Mouse (Mus musculus) embryonic fibroblast, embryonic 13.5 days (primary cell): ENCODE data around the gene Vav2. TPM values are rescaled to one million over a fixed set of nuclear protein-coding genes. Genes with fewer than 3 reads are reported as not detected.

Experiments used
- H3K27ac ChIP-seq: 2 replicates; pipeline ENCODE4 v1.5.1; 2012; ENCODE audit warnings: low read length, control low read depth, inconsistent platforms; ENCODE audit not compliant: insufficient read depth
- H3K4me1 ChIP-seq: 2 replicates; pipeline ENCODE4 v1.6.1; 2011; ENCODE audit warnings: low read length; ENCODE audit not compliant: control insufficient read depth, insufficient read depth
- H3K4me3 ChIP-seq: 2 replicates; pipeline ENCODE4 v1.5.1; 2011; ENCODE audit warnings: mild to moderate bottlenecking, control low read depth, low read length; ENCODE audit not compliant: insufficient read depth
- CTCF ChIP-seq: IDR thresholded peaks from 2 replicates; pipeline ENCODE4 v1.5.1; 2011; ENCODE audit warnings: mild to moderate bottlenecking, control low read depth, low read length, moderate library complexity, borderline replicate concordance; ENCODE audit not compliant: insufficient read depth
- POLR2A ChIP-seq: IDR thresholded peaks from 2 replicates; pipeline ENCODE4 v1.6.1; 2011; ENCODE audit warnings: low read depth, mild to moderate bottlenecking, control low read depth, low read length, moderate library complexity
- polyA plus RNA-seq: library from polyadenylated mRNA; stranded (reverse); fragments of >200 nt; gene quantifications from 2 replicates; pipeline ENCODE4 v1.2.4, GENCODE M21; 2011; ENCODE audit warnings: low read depth; ENCODE audit not compliant: missing spikeins, insufficient read length

Vav2 gene
- polyA plus RNA-seq, 1 experiment, result 8.6 TPM

DNA sequence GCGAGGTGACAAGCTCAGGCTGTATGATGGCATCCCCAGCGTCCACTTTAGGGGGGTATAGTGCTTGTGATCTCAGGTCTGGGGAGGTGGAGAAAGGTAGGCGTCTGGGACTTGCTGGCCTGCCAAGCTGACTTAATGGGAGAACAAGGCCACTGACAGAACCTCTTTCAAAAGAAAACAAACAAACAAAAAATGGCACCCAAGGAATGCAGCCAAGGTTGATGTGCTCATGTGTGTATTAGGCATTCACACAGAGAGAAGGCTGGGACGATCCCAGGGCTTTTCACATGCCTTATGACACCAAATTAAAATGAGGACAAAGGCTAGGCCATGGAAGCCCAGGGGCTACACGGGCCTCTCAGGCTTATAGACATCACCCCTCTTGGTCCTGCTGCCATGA is 116.6 kb downstream of the Vav2 start:
- Histone ChIP-seq H3K27ac (no peak overlapping the region), H3K4me3 (no peak overlapping the region), H3K4me1 (no peaks in the 10 kb centered on the region)
- TF ChIP-seq CTCF, result no peak
- no peak for TF ChIP-seq POLR2A

DNA sequence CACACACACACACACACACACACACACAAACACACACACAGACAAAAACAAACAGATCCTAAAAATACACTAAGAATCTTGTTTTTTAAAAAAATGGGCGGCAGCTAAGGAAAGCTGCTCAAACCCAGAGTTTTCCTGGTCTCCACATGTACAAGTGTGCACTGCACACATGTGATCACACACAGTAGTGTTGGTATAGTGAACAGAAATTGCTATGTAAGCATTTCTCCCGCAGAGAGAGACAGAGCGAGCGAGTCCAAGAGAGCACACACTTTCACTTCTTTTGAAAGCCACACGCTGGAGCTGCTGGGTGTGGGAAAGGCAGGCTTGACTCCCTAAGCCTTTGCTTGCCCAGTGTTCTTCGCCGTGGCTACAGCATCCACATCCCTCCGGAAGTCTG is 120.2 kb downstream of the Vav2 start:
- Histone ChIP-seq H3K4me3 (no peak overlapping the region), H3K27ac (no peak overlapping the region), H3K4me1 (no peaks in the 10 kb centered on the region)
- TF ChIP-seq CTCF (no peak), POLR2A (no peak)

DNA sequence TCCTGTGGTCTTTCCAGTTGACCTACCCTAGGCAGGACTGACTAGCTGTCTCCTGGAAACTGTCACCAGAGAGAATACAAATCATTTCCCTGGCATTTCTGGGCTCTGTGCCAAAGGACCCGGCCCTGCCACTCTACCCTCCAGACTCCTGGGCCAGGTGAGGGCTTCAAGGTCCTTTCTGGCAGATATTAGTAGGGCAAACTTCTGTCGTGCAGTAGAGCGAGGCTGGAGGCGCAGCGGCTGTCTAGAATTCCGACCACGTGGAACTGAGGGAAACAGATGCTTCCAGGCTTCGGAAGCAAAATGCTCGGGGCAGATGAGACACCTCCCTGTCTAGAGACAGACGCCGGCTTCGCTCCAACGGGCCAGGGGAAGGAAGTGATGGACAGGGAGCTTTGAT is 122.1 kb downstream of the Vav2 start:
- TF ChIP-seq POLR2A (no peak), CTCF (no peak)
- Histone ChIP-seq H3K4me1 (no peaks in the 10 kb centered on the region), H3K27ac (no peak overlapping the region), H3K4me3 (no peak overlapping the region)

GRCm38 (mm10) chr2:27304074-27304473 is 122.8 kb downstream of the Vav2 start:
- Histone ChIP-seq H3K4me3 (no peak overlapping the region), H3K27ac (no peak overlapping the region), H3K4me1 (no peaks in the 10 kb centered on the region)
- TF ChIP-seq CTCF, result no peak
- no peak for TF ChIP-seq POLR2A

DNA sequence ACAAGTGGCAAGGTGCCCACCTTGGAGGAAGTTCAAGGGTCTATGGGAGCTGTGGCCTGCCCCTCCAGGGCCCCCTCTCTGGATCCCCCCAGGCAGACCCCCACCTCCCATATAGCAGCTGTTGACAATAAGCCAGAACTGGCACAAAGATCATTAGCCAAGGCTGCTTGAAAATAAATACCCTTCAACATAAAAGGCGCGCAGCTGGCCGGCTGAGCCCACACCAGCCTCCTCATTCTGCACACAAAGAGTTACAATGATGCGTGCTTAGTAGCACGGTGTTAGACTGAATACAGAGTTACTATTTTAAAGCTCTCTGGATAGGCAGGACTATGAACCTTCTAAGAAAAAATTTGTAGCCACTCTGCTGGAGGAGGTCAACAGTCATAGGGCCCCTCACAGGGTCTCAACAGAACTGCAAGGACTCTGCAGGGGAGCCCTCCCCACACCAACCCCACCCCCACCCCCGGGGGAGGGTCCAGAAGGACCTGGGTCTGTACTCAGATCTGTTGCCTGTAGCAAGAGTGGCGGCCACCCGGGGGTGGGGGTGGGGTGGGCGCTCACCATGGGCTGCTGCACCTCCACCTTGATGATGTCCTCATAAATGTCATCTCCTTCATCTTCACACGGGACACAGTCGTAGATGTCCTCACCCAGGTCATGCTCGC is 125.3 kb downstream of the Vav2 start:
- Histone ChIP-seq H3K4me3 (no peak overlapping the region), H3K27ac (no peak overlapping the region), H3K4me1 (no peaks in the 10 kb centered on the region)
- TF ChIP-seq POLR2A, result no peak
- no peak for TF ChIP-seq CTCF

- Histone ChIP-seq H3K4me1 (no peaks in the 10 kb centered on the region), H3K4me3 (no peak overlapping the region), H3K27ac (no peak overlapping the region)
- TF ChIP-seq POLR2A, result no peak
- TF ChIP-seq CTCF, result no peak
Observed at GRCm38 (mm10) chr2:27300725-27301443, 125.9 kb downstream of the Vav2 start.

DNA sequence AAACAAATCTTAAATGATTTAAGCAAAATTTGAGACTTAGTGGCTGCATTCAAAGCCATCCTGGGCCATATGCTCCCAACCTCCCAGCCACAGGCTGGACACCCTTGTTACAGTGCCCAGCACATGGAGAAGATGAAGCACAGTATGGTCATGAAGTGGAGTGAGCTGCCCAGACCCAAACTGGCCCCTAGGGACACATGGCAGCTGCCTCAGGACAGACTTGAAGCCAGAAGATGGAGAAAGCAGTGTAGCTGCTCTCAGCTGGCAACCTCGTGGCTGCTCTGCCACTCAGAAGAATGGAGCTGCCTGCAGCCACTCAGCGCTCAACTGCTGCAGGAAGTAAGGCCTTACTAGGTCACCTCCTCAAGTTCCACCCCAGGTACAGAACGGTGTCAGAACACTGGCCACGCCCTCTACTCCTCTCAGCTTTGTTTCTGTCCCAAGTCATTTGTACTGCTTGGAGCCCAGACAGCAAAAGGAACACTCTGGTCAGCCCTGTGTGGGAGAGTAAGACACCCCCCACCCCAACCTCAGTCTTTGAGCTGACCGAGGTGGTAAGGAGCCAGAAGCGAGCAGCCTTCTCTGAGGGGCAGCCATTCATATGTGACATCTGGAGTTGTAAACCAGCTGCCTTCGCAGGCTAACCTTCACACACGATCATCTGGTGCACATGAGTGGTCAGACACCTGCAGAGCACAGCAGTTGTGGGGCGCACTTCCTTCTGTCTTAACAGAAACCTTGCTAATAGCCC is 130.0 kb downstream of the Vav2 start:
- TF ChIP-seq CTCF (no peak), POLR2A (no peak)
- Histone ChIP-seq H3K4me3 (no peak overlapping the region), H3K27ac (no peak overlapping the region), H3K4me1 (no peaks in the 10 kb centered on the region)

GRCm38 (mm10) chr2:27294777-27295176 is 132.1 kb downstream of the Vav2 start:
- Histone ChIP-seq H3K4me3 (no peak overlapping the region), H3K4me1 (no peaks in the 10 kb centered on the region), H3K27ac (no peak overlapping the region)
- no peak for TF ChIP-seq POLR2A
- no peak for TF ChIP-seq CTCF

DNA sequence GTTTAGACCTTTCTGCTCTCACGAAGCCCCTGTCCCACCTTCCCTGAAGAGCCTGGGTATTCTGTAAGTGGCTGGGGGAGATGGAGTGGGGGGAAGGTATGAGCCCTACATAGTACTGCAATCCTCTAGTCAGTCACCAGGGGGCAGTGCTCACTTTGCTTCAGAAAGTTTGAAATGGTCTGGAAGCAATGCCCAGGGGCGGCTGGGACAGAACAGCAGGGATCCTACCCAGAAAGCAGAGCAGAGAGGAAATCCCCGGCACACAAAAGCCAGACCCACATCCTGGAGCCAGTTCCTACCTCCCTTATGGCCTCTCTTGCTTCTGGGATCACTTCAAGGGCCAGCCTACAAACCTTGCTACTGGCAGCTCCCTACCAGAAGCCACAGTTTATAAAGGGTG is 137.8 kb downstream of the Vav2 start:
- no peak overlapping the region for H3K27ac ChIP-seq
- 0 out of 2 replicates have a peak, but pooled peaks cover 4% of the 10 kb centered on the region for H3K4me1 ChIP-seq
- TF ChIP-seq POLR2A (no peak), CTCF (no peak)
- no peak overlapping the region for H3K4me3 ChIP-seq
